Mouse (Mus musculus) heart, embryonic 16.5 days (tissue): Measurements from ENCODE around the gene Lce1g. TPM values are rescaled to one million over a fixed set of nuclear protein-coding genes. Genes with fewer than 3 reads are reported as not detected.

Experiments
- ATAC-seq: fragments of 200-750 bp; cut with Nextera tagmentation; replicated peaks from 2 replicates; pipeline ENCODE4 v1.8.0; 2017; ENCODE audit warnings: moderate number of reproducible peaks; ENCODE audit not compliant: insufficient read depth, low FRiP score; ENCODE audit errors: extremely low read depth
- H3K27ac ChIP-seq: fragments of 300-500 bp; sonication (generic); 2 replicates; pipeline ENCODE4 v1.5.1; 2014; ENCODE audit warnings: mild to moderate bottlenecking, low read length, control low read depth, moderate library complexity
- H3K27me3 ChIP-seq: fragments of 300-500 bp; sonication (generic); 2 replicates; pipeline ENCODE4 v1.6.1; 2014; ENCODE audit warnings: low read length, mixed read lengths; ENCODE audit not compliant: control insufficient read depth, insufficient read depth
- H3K36me3 ChIP-seq: fragments of 300-500 bp; sonication (generic); 2 replicates; pipeline ENCODE4 v1.6.1; 2014; ENCODE audit not compliant: control insufficient read depth, insufficient read depth
- H3K4me1 ChIP-seq: fragments of 300-500 bp; sonication (generic); 2 replicates; pipeline ENCODE4 v1.6.1; 2014; ENCODE audit warnings: low read length, mixed read lengths; ENCODE audit not compliant: control insufficient read depth, insufficient read depth
- H3K4me2 ChIP-seq: fragments of 300-500 bp; sonication (generic); 2 replicates; pipeline ENCODE4 v1.6.1; 2014; ENCODE audit warnings: low read depth, mild to moderate bottlenecking, control low read depth, low read length
- H3K4me3 ChIP-seq: fragments of 300-500 bp; sonication (generic); 2 replicates; pipeline ENCODE4 v1.5.1; 2014; ENCODE audit warnings: mild to moderate bottlenecking, control low read depth, low read length
- H3K9ac ChIP-seq: fragments of 300-500 bp; sonication (generic); 2 replicates; pipeline ENCODE4 v1.6.1; 2014; ENCODE audit warnings: low read length, control low read depth
- H3K9me3 ChIP-seq: fragments of 300-500 bp; sonication (generic); replicated peaks from 2 replicates; pipeline ENCODE4 v1.6.1; 2016; ENCODE audit warnings: low read length; ENCODE audit not compliant: control insufficient read depth
- WGBS: fragments of 180-500 bp; shearing (Covaris S2); extraction: QIAGEN DNeasy Blood & Tissue Kit; methylation state at CpG from one replicate; pipeline ENCODE4 v1.1.7; 2014; 5-methylcytosine and 5-hydroxymethylcytosine counted together
- polyA plus RNA-seq: library from polyadenylated mRNA; unstranded; fragments of >200 nt; fragmentation: Nextera tagmentation; extraction: Ambion mirVana; gene quantifications from 2 replicates; pipeline ENCODE4 v1.2.1, GENCODE M21; 2015

Lce1g gene
- polyA plus RNA-seq, 1 experiment from 2014 or later: 0.16 TPM

GRCm38 (mm10) chr3:92715122-92715521, 37.0 kb downstream of the Lce1g start:
- Histone ChIP-seq H3K36me3 (no peaks in the 10 kb centered on the region), H3K27me3 (no peaks in the 10 kb centered on the region), H3K4me1 (no peaks in the 10 kb centered on the region), H3K9me3 (no peaks in the 10 kb centered on the region), H3K27ac (no peak overlapping the region), H3K4me2 (no peak overlapping the region), H3K9ac (no peak overlapping the region), H3K4me3 (no peak overlapping the region)
- ATAC-seq: no peak

DNA sequence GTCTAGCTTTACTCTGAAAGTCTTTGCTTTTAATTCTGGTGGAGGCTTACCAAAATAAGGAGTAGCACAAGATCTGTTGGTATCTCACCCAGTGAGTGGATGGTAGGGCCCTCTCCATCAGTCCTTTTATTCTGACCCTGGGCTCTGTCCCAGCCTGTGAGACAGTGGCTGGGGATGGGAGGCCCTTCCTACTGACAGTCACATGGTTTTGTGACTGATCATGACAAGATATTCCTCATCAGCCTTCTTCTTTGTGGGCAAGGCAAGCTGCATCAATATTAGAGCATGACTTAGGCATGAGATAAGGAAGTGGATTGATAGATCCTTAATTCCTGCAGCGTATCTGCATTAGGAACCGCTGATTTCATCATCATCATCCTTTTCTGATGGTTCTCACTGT, 43.2 kb downstream of the Lce1g start, which contains the start of gene Lce1e:
Lce1e (minus strand) TSS at position 101 of the 400 bp plus-strand sequence.
- 62% methylated on average over 2 of the region's 2 CpGs for WGBS
- Histone ChIP-seq H3K4me1 (no peaks in the 10 kb centered on the region), H3K9ac (no peak within 1 kb of the TSS), H3K4me2 (no peak within 1 kb of the TSS), H3K9me3 (no peaks in the 10 kb centered on the region), H3K36me3 (no peaks in the 10 kb centered on the region), H3K4me3 (no peak within 1 kb of the TSS), H3K27ac (no peak within 1 kb of the TSS), H3K27me3 (no peaks in the 10 kb centered on the region)
- ATAC-seq: no peak

Other genes starting within 250 kb of the Lce1g start
- not detected in 2 replicates for gene 2310046K23Rik, start 217.8 kb downstream of the Lce1g start, polyA plus RNA-seq
- gene Ivl, start 178.6 kb downstream of the Lce1g start, polyA plus RNA-seq: 0.14 TPM in 1 of 2 replicates, not detected in the other
- gene Smcp, start 163.3 kb downstream of the Lce1g start, polyA plus RNA-seq: not detected in 2 replicates
- not detected in 2 replicates for gene 2210017I01Rik, start 144.8 kb downstream of the Lce1g start, polyA plus RNA-seq
- not detected in 2 replicates for gene Lce6a, start 130.7 kb downstream of the Lce1g start, polyA plus RNA-seq
- gene Lce1a1, start 104.0 kb downstream of the Lce1g start, polyA plus RNA-seq: not detected in 2 replicates
- not detected in 2 replicates for gene Lce1b, start 95.4 kb downstream of the Lce1g start, polyA plus RNA-seq
- gene Lce1a2, start 82.0 kb downstream of the Lce1g start, polyA plus RNA-seq: not detected in 2 replicates
- not detected in 2 replicates for gene Lce1c, start 73.1 kb downstream of the Lce1g start, polyA plus RNA-seq
- gene Lce1d, start 65.1 kb downstream of the Lce1g start, polyA plus RNA-seq: not detected in 2 replicates
- not detected in 2 replicates for gene Lce1e, start 43.3 kb downstream of the Lce1g start, polyA plus RNA-seq
- not detected in 2 replicates for gene Lce1f, start 32.0 kb downstream of the Lce1g start, polyA plus RNA-seq
- gene Gm38119, start 13.2 kb downstream of the Lce1g start, polyA plus RNA-seq: not detected in 2 replicates
- gene Lce1h, start 12.7 kb upstream of the Lce1g start, polyA plus RNA-seq: not detected in 2 replicates
- gene Lce1i, start 26.6 kb upstream of the Lce1g start, polyA plus RNA-seq: not detected in 2 replicates
- gene Lce1j, start 38.2 kb upstream of the Lce1g start, polyA plus RNA-seq: not detected in 2 replicates
- not detected in 2 replicates for gene Lce1k, start 55.6 kb upstream of the Lce1g start, polyA plus RNA-seq
- 0.08 TPM in 1 of 2 replicates, not detected in the other for gene Kprp, start 74.9 kb upstream of the Lce1g start, polyA plus RNA-seq
- not detected in 2 replicates for gene Lce1l, start 98.9 kb upstream of the Lce1g start, polyA plus RNA-seq
- not detected in 2 replicates for gene 2310050C09Rik, start 117.9 kb upstream of the Lce1g start, polyA plus RNA-seq
- not detected in 2 replicates for gene Lce3a, start 173.9 kb upstream of the Lce1g start, polyA plus RNA-seq
- gene Lce3b, start 180.6 kb upstream of the Lce1g start, polyA plus RNA-seq: not detected in 2 replicates
- not detected in 2 replicates for gene Lce3c, start 192.1 kb upstream of the Lce1g start, polyA plus RNA-seq
- not detected in 2 replicates for gene Lce3d, start 205.1 kb upstream of the Lce1g start, polyA plus RNA-seq
- gene Lce3e, start 214.7 kb upstream of the Lce1g start, polyA plus RNA-seq: not detected in 2 replicates
- gene Lce3f, start 239.9 kb upstream of the Lce1g start, polyA plus RNA-seq: not detected in 2 replicates